Mouse (Mus musculus) cerebellum, adult 2 months (tissue): ENCODE measurements around the gene Mvb12b.

ENCODE experiments used
- CTCF ChIP-seq: fragments of 200-500 bp; IDR thresholded peaks from 2 replicates; pipeline ENCODE4 v1.5.1; 2011; ENCODE audit warnings: low read depth, mild to moderate bottlenecking, control low read depth, low read length, moderate library complexity, borderline replicate concordance; ENCODE audit not compliant: insufficient read depth
- POLR2A ChIP-seq: fragments of 200-500 bp; IDR thresholded peaks from 2 replicates; pipeline ENCODE4 v1.6.1; 2011; ENCODE audit warnings: low read length, control low read depth, borderline replicate concordance; ENCODE audit not compliant: insufficient read depth

- TF ChIP-seq POLR2A (no peak), CTCF (no peak)
These were observed 46.1 kb upstream of the Mvb12b start for GRCm38 (mm10) chr2:33933606-33934510.
